Mouse (Mus musculus) liver, embryonic 14.5 days (tissue): ENCODE data around the gene Necab2.

Source experiments
- CTCF ChIP-seq: IDR thresholded peaks from 2 replicates; pipeline ENCODE4 v1.5.1; 2016; ENCODE audit warnings: antibody characterized with exemption, low read depth, control low read depth
- EP300 ChIP-seq: IDR thresholded peaks from 2 replicates; pipeline ENCODE4 v1.6.1; 2016; ENCODE audit warnings: antibody characterized with exemption, low read depth

- TF ChIP-seq CTCF (peak; percentile 47), EP300 (no peak)
These were observed 73.6 kb downstream of the Necab2 start for GRCm38 (mm10) chr8:119520102-119520501.
